Mouse (Mus musculus) cerebellum, adult 9-10 months (tissue): ENCODE results near the gene Anxa8.

ENCODE experiments used
- DNase-seq: peaks from one replicate; pipeline ENCODE4 v3.0.0; 2022

The Anxa8 gene

DNA sequence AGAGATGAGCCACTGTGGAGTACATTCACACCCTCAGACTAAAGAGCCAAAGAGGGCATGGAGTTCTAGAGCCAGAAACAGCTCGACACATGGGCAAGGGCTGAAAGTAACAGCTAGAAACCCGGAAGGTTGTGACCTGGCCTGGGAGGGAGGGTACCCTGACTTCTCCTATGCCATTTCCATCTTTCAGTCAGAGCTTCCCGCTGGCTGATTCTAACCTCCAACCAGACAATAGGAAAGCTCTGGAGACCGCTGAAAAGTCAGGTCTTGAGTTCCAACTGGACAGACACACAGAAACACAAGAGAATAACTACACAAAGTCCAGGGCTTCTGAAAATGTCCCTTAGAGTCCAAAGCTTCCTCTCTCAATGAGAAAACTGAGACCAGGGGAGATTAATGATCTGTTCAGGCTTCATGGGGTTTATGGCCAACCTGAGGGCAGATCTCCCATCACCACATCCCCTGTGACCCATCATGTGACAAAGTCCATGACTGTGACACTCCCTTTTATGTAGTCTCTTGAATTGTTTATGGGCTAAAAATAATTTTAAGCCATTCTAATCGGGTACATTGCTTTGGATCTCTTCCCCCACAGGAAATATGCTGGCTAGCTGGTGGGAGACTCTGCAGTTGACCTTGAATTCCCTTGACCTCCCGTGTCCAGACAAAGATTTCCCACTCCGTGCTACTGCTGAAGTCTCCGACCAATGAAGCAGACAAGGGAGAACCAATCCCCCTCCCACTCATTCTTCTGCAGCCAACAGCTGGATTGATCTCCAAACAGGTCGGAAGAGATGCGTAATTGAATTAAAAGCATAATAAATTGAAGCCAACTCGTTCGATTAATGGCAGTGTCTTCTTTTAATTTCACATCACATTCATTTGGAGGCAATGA, 34.5 kb downstream of the Anxa8 start:
- no peak for DNase-seq

DNA sequence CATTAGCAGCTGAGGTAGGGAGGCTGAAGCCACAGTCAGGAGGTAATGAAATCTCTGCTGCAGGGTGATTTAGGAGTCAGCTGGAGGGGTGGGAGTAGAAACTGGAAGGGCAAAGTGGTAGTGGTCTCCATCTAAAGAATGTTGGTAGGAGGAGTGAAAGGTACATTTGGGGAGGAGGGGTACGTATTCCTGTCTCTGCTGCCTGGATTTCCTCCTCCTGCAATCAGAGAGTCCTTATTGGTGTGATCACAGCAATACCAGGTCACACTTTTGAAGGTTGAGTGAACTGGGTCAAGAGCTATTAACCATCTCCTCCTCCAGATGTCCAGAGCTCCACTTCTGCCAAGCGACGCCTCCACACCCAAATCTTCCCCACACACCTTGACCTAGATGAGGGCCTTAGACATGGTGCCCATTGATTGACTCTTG, 35.2 kb downstream of the Anxa8 start:
- no peak for DNase-seq

DNA sequence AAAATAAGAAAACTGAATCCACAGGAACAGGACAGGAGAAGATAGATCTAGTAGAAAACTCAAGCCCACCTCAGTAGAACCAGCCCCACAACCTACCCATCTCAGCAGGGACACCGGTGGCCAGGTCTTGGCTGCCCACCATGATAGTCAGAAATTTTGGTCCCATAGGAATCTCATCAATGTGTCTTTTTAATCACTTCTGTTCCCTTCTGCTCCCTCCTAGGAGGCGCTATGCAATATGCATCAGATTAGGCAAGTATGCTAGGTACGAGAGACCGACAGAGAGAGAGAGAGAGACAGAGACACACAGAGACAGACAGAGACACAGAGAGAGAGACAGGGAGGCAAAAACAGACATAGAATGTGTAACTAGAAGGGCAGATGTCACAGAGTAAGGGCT, 35.9 kb downstream of the Anxa8 start:
- DNase-seq = no peak

DNA sequence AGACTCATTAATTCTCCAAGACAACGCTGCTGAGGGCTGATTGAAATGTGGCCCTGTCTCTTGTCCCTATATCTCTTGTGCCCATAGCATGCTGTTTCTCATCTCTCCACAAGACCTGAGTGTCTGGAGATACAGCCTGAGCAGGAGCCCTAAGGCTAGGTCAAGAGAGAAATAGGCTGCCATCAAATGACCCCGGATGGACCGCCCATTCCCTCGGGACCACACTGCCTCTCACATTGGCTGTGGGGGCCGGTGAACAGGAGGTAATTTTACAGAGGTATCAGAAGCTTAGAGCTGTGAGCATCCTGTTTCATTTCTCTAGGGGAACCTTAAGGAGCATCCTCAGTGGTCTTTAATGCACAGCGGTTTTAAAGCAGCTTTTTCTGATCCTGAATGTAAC, 45.4 kb downstream of the Anxa8 start:
- no peak for DNase-seq

DNA sequence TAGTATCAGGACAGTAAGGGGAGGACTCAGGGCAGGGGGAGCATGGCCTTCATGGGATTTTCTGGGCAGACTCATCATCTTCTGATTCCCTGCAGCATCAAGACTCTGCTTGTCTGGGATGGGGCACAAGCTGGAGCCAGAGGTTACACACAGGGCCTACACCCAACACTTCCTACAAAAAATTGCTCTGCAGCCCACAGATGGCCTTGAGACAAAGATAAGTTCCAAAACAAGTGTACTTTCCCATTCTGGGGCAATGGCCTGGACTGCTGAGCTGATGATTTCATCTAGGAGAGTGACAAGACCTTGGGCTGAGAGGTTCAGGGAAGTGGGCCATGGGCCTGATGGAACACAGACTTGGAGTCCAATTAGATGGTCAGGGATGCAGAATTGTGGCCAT, 49.6 kb downstream of the Anxa8 start:
- no peak for DNase-seq

DNA sequence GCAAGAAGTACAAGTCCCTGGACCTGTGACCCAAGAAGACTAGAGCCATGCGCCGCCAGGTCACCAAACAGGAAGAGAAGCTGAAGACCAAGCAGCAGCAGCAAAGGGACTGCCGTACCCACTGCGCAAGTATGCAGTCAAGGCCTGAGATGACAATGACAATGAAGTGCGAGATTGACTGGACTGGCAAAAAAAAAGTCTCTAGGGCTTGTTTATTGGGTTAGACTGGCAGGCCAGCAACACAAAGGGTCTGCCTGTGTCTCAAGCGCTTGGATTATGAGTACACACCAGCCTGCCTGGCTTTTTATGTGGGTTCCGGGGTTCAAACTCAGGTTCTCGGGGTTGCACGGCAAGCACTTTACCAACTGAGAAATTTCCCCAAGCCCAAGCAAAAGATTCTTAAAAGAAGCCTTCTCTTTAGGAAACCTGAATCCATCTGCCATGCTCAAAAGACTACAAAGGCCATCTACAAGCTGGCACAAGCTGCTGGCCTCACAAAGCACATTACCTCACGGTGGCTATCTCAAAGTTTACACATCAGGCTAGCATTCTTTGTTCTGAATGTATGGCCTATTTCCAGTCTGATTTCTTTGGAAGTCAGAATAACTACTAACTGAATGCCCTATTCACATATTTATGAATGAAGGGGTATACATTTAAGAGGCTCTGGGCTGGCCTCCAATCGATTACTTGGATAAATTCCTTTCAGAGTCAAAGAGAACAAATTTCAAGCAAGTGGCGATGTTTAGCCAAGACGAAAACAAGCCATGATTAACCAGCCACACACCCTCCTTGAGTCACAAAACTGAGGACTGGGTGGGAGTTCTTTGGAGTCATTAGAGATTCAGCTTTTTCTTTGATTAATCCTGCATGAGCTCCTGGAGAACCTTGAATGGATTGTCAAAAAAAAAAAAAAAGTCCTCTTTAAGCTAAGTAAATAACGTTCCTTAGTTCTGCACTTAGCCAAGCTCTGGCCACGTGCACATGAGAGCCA, 54.2 kb downstream of the Anxa8 start:
- DNase-seq = no peak

DNA sequence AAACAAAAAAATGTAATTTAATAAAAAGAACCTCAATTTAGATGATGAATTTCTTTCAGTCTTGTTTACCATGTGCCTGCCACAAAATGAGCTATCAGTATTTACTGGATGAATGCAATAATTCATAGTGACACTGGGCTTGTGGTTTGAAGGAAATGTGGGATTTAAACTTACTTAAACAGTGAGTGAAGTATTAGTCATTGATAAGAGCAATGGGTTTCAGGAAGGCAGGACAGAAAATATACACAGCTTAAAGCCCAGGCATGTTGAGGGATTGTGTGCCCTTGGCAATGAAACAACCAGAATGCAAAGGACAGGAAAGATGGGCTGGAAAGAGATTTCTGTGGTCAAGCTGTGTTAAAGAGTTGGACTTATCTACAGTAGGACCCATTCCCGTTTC, 56.5 kb downstream of the Anxa8 start:
- DNase-seq = no peak

DNA sequence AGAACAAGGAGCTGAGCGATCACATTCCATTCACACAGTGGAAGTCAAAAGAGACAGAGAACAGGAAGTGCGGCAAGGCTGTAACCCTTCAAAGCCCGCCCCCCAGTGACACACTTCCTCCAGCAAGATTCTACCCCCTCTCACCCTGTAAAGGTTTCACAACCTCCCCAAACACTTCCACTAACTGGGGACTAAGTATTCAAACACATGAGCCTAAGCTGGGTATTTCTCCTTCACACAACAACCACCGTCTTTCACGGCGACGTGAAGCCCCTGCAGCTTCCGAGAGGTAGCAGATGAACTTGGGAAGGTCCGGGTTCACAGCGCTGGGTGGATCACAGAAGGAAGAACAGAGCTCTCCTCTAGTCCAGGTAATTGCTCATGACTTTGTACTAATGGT, 57.1 kb downstream of the Anxa8 start:
- no peak for DNase-seq
